11 mouse cellular contexts compared by ENCODE assay signal in genomic region chr6:36775647-36776360, GRCm38 (mm10). TPM values are rescaled to one million over a fixed set of nuclear protein-coding genes. Genes with fewer than 3 reads are reported as not detected.
DNase-seq lines count a peak whose midpoint lies in the region; ATAC-seq lines count a peak whose summit lies in the region.
"Had no signal": no experiment of that assay in that cellular context is flagged by ENCODE, and none has a peak within 500 bp of the region (broad histone marks: within the 10 kb centered on the region; RNA-seq: fewer than 3 reads in every experiment).

No protein-coding gene starts in this region.

- peak overlapping the region; percentile 74 for H3K27ac ChIP-seq in forebrain, embryonic 10.5 days
- peak overlapping the region; percentile 64 for H3K27ac ChIP-seq in hindbrain, embryonic 15.5 days (replicated peaks)
- peak overlapping the region; percentile 65; the same call in 1 of the 2 replicates for H3K27ac ChIP-seq in neural tube, embryonic 11.5 days (ENCODE audit: low read depth, low read length)
- no peak overlapping the region for H3K27ac ChIP-seq in intestine, embryonic 15.5 days
- H3K27ac ChIP-seq: limb, embryonic 10.5 days had no signal

- WGBS in forebrain, embryonic 10.5 days: 15% methylated on average over 10 of the region's 10 CpGs
- WGBS in hindbrain, embryonic 15.5 days: 14% methylated on average over 10 of the region's 10 CpGs
- 32% methylated on average over 10 of the region's 10 CpGs for WGBS in neural tube, embryonic 11.5 days
- 74% methylated on average over 10 of the region's 10 CpGs for WGBS in intestine, embryonic 15.5 days

- H3K9ac ChIP-seq in hindbrain, embryonic 15.5 days: no peak overlapping the region
- no peak overlapping the region for H3K9ac ChIP-seq in neural tube, embryonic 11.5 days (ENCODE audit: low read length)
- no peak overlapping the region for H3K9ac ChIP-seq in intestine, embryonic 15.5 days
- H3K9ac ChIP-seq: liver, postnatal 0 days had no signal

- ATAC-seq in hindbrain, embryonic 15.5 days (ENCODE audit: low FRiP score, low read depth): peak; percentile 81
- ATAC-seq in neural tube, embryonic 11.5 days (ENCODE audit: insufficient read depth, low FRiP score, low TSS enrichment): peak; percentile 93
- ATAC-seq in intestine, embryonic 15.5 days: no peak
- ATAC-seq in cerebellum, adult (ENCODE audit: insufficient number of reproducible peaks, low FRiP score, low TSS enrichment): no peak
- ATAC-seq: liver, postnatal 0 days had no signal

- H3K4me1 ChIP-seq in forebrain, embryonic 10.5 days: peaks cover 85% of the 10 kb centered on the region
- H3K4me1 ChIP-seq in hindbrain, embryonic 15.5 days (replicated peaks): peaks cover 56% of the 10 kb centered on the region
- peaks cover 32% of the 10 kb centered on the region for H3K4me1 ChIP-seq in neural tube, embryonic 11.5 days (ENCODE audit: control insufficient read depth, insufficient read depth, low read length)
- no peaks in the 10 kb centered on the region for H3K4me1 ChIP-seq in intestine, embryonic 15.5 days (replicated peaks)

- peak; percentile 86 for DNase-seq in embryo, embryonic 11 days
- peak; percentile 76 for DNase-seq in forebrain, embryonic 10.5 days (ENCODE audit: extremely low spot score, low spot score)
- peak; percentile 81 for DNase-seq in neural tube, embryonic 11.5 days (ENCODE audit: low spot score)
- no peak for DNase-seq in layer of hippocampus, postnatal 36 days
- DNase-seq: heart, postnatal 10 days; liver, postnatal 0 days; thymus, postnatal 36 days had no signal

- peak overlapping the region; percentile 22; the same call in 1 of the 2 replicates for H3K4me3 ChIP-seq in forebrain, embryonic 10.5 days
- H3K4me3 ChIP-seq in hindbrain, embryonic 15.5 days: no peak overlapping the region
- no peak overlapping the region for H3K4me3 ChIP-seq in neural tube, embryonic 11.5 days (ENCODE audit: low read depth, low read length)
- H3K4me3 ChIP-seq in intestine, embryonic 15.5 days (replicated peaks): no peak overlapping the region
- H3K4me3 ChIP-seq: limb, embryonic 10.5 days had no signal

- peaks cover 23% of the 10 kb centered on the region for H3K27me3 ChIP-seq in forebrain, embryonic 10.5 days (ENCODE audit: poor library complexity, severe bottlenecking)
- H3K27me3 ChIP-seq in hindbrain, embryonic 15.5 days: no peaks in the 10 kb centered on the region; the same call in 1 of the 2 replicates
- H3K27me3 ChIP-seq in neural tube, embryonic 11.5 days (ENCODE audit: control insufficient read depth, insufficient read depth, low read length): no peaks in the 10 kb centered on the region
- H3K27me3 ChIP-seq in intestine, embryonic 15.5 days (replicated peaks): no peaks in the 10 kb centered on the region

- peaks cover 19% of the 10 kb centered on the region for H3K36me3 ChIP-seq in forebrain, embryonic 10.5 days (replicated peaks)
- H3K36me3 ChIP-seq in hindbrain, embryonic 15.5 days: peaks cover 8% of the 10 kb centered on the region
- peaks cover 3% of the 10 kb centered on the region for H3K36me3 ChIP-seq in neural tube, embryonic 11.5 days (ENCODE audit: control insufficient read depth, insufficient read depth, low read length)
- H3K36me3 ChIP-seq in intestine, embryonic 15.5 days: no peaks in the 10 kb centered on the region

- H3K4me2 ChIP-seq in hindbrain, embryonic 15.5 days: no peak overlapping the region
- 0 out of 2 replicates have a peak overlapping the region, but pooled peaks have one; percentile 4 for H3K4me2 ChIP-seq in neural tube, embryonic 11.5 days (ENCODE audit: low read depth)
- no peak overlapping the region for H3K4me2 ChIP-seq in intestine, embryonic 15.5 days (replicated peaks)

- H3K9me3 ChIP-seq in forebrain, embryonic 10.5 days: no peaks in the 10 kb centered on the region
- H3K9me3 ChIP-seq in hindbrain, embryonic 15.5 days: no peaks in the 10 kb centered on the region
- no peaks in the 10 kb centered on the region for H3K9me3 ChIP-seq in neural tube, embryonic 11.5 days (ENCODE audit: control insufficient read depth, low read length)
- no peaks in the 10 kb centered on the region for H3K9me3 ChIP-seq in intestine, embryonic 15.5 days
- H3K9me3 ChIP-seq: limb, embryonic 10.5 days had no signal

RNA-seq across cellular contexts. Expression of gene Ptn, which starts 34.2 kb away (rescaled TPM):
- polyA plus RNA-seq in forebrain, embryonic 10.5 days (2016; fragmentation: Nextera tagmentation; extraction: Ambion mirVana): 142 and 150 TPM in 2 replicates
- 786 and 825 TPM in 2 replicates for polyA plus RNA-seq in hindbrain, embryonic 15.5 days (2015; fragmentation: Nextera tagmentation; extraction: Ambion mirVana)
- polyA plus RNA-seq in neural tube, embryonic 11.5 days (2014; fragmentation: Nextera tagmentation; extraction: Ambion mirVana): 325 and 348 TPM in 2 replicates
- 100 to 1,000 TPM; 234 TPM for total RNA-seq in layer of hippocampus, postnatal 36 days (2021)
- 283 and 350 TPM in 2 replicates for polyA plus RNA-seq in intestine, embryonic 15.5 days (2015; fragmentation: Nextera tagmentation; extraction: Ambion mirVana)

Comparison
In these comparisons a context has a peak if more than half of its experiments do, and no peak if none do; other contexts are left out.
1. DNase-seq: peak in embryo, embryonic 11 days (single experiment), forebrain, embryonic 10.5 days (single experiment) and neural tube, embryonic 11.5 days (single experiment); none in layer of hippocampus, postnatal 36 days (0 of 2).
2. ATAC-seq: peak in hindbrain, embryonic 15.5 days (single experiment) and neural tube, embryonic 11.5 days (single experiment); none in intestine, embryonic 15.5 days (single experiment) and cerebellum, adult (single experiment).